Mouse (Mus musculus): Measurements from ENCODE around the gene Fuca1. TPM values are rescaled to one million over a fixed set of nuclear protein-coding genes. Genes with fewer than 3 reads are reported as not detected.

The Fuca1 gene
- total and polyA plus RNA-seq, 3 experiments: 26.8 to 48.6 TPM; not detected in 1

GRCm38 (mm10) chr4:135981524-135982063, 61.1 kb downstream of the Fuca1 start (continued):
- TF ChIP-seq HCFC1 (IDR thresholded peaks at IDR 0.05; ENCODE audit: low read depth, low read length) (no peak), ZC3H11A (IDR thresholded peaks at IDR 0.05; ENCODE audit: low read depth, low read length) (no peak)

DNA sequence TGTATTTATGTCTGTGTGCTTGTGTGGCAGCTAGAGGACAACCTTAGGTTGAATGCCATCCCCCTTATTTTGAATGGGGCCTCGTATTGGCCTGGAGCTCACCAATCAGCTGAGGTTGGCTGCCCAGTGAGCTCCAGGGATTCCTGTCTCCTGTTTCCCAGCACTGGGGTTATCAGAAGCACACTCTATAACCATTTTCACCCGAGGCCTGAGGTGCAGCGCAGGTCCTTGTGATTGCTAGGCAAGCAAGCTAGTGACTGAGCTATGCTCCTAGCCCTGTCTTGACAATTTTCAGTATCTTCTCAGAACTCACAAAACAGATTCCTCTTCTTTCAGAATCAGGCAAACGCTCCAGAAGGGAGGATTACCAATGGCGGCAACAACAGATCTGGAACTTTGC, 64.0 kb downstream of the Fuca1 start:
- Histone ChIP-seq H3K27ac (ENCODE audit: control insufficient read depth, low read depth, low read length) (peak overlapping the region; percentile 58), H3K27me3 (ENCODE audit: control insufficient read depth in 1 of 2, insufficient read depth in 2 of 2, low read length in 2 of 2) (no peaks in the 10 kb centered on the region), H3K4me1 (ENCODE audit: control insufficient read depth in 1 of 2, insufficient read depth in 2 of 2, low read length in 2 of 2) (peaks cover 19 to 41% of the 10 kb centered on the region in 2 experiments), H3K9me3 (replicated peaks; ENCODE audit: insufficient read depth, low read length) (no peaks in the 10 kb centered on the region), H3K4me3 (ENCODE audit: control insufficient read depth in 1 of 2, insufficient read depth in 1 of 2, low read depth in 2 of 2, low read length in 2 of 2) (no peak overlapping the region), H3K79me2 (ENCODE audit: control insufficient read depth, insufficient read depth, low read length, poor library complexity) (peaks cover 25% of the 10 kb centered on the region), H3K36me3 (ENCODE audit: control insufficient read depth in 1 of 2, insufficient read depth in 2 of 2, low read length in 2 of 2) (peaks cover 15 to 52% of the 10 kb centered on the region in 2 experiments), H3K9ac (ENCODE audit: control insufficient read depth, low read depth, low read length, poor library complexity, severe bottlenecking) (no peak overlapping the region)
- TF ChIP-seq NRF1 (IDR thresholded peaks at IDR 0.05; ENCODE audit: insufficient read depth, low read depth, low read length, poor library complexity, severe bottlenecking) (no peak), TBP (IDR thresholded peaks at IDR 0.05; ENCODE audit: low read depth, low read length) (no peak), MYB (IDR thresholded peaks at IDR 0.05; ENCODE audit: low read depth, low read length) (no peak), GATA1 (IDR thresholded peaks at IDR 0.05; ENCODE audit: low read depth, low read length) (no peak), CTCF (IDR thresholded peaks at IDR 0.05 in 2 of 3, conservative IDR thresholded peaks at IDR 0.05 in 1 of 3; ENCODE audit: control insufficient read depth in 1 of 3, insufficient read depth in 1 of 3, low read depth in 2 of 3, low read length in 3 of 3, poor library complexity in 1 of 3, severe bottlenecking in 1 of 3) (no peak), SIN3A (IDR thresholded peaks at IDR 0.05; ENCODE audit: low read length) (no peak), HCFC1 (IDR thresholded peaks at IDR 0.05; ENCODE audit: low read depth, low read length) (no peak; the same call in 1 of the 2 replicates), MYC (IDR thresholded peaks at IDR 0.05; ENCODE audit: low read depth, low read length) (no peak), MAZ (IDR thresholded peaks at IDR 0.05; ENCODE audit: low read depth, low read length) (no peak), NELFE (IDR thresholded peaks at IDR 0.05; ENCODE audit: low read depth, low read length) (no peak), USF1 (IDR thresholded peaks at IDR 0.05; ENCODE audit: low read depth, low read length) (no peak), BHLHE40 (IDR thresholded peaks at IDR 0.05; ENCODE audit: borderline replicate concordance, low read depth, low read length) (no peak), KAT2A (conservative IDR thresholded peaks at IDR 0.05; ENCODE audit: low read depth, low read length) (no peak), ELF1 (IDR thresholded peaks at IDR 0.05; ENCODE audit: low read depth, low read length) (no peak), POLR2AphosphoS2 (IDR thresholded peaks at IDR 0.05; ENCODE audit: low read length) (no peak), TCF12 (IDR thresholded peaks at IDR 0.05; ENCODE audit: low read depth, low read length) (no peak), ZMIZ1 (IDR thresholded peaks at IDR 0.05; ENCODE audit: low read depth, low read length) (no peak)
- DNase-seq (ENCODE audit: low read depth, low spot score): peak; percentile 27

GRCm38 (mm10) chr4:135985193-135985592, 64.7 kb downstream of the Fuca1 start:
- Histone ChIP-seq H3K9ac (ENCODE audit: control insufficient read depth, low read depth, low read length, poor library complexity, severe bottlenecking) (0 out of 2 replicates have a peak overlapping the region, but pooled peaks have one; percentile 16), H3K79me2 (ENCODE audit: control insufficient read depth, insufficient read depth, low read length, poor library complexity) (peaks cover 25% of the 10 kb centered on the region), H3K27ac (ENCODE audit: control insufficient read depth, low read depth, low read length) (peak overlapping the region; percentile 56), H3K4me1 (ENCODE audit: control insufficient read depth in 1 of 2, insufficient read depth in 2 of 2, low read length in 2 of 2) (peaks cover 19 to 41% of the 10 kb centered on the region in 2 experiments), H3K9me3 (replicated peaks; ENCODE audit: insufficient read depth, low read length) (no peaks in the 10 kb centered on the region), H3K4me3 (ENCODE audit: control insufficient read depth in 1 of 2, insufficient read depth in 1 of 2, low read depth in 2 of 2, low read length in 2 of 2) (peak overlapping the region in 1 of 2 experiments; percentile 3; a peak in 1 of 4 replicates), H3K27me3 (ENCODE audit: control insufficient read depth in 1 of 2, insufficient read depth in 2 of 2, low read length in 2 of 2) (no peaks in the 10 kb centered on the region), H3K36me3 (ENCODE audit: control insufficient read depth in 1 of 2, insufficient read depth in 2 of 2, low read length in 2 of 2) (peaks cover 15 to 52% of the 10 kb centered on the region in 2 experiments)
- DNase-seq (ENCODE audit: low read depth, low spot score): peak; percentile 92
- TF ChIP-seq CTCF (IDR thresholded peaks at IDR 0.05 in 2 of 3, conservative IDR thresholded peaks at IDR 0.05 in 1 of 3; ENCODE audit: control insufficient read depth in 1 of 3, insufficient read depth in 1 of 3, low read depth in 2 of 3, low read length in 3 of 3, poor library complexity in 1 of 3, severe bottlenecking in 1 of 3) (no peak), ZC3H11A (IDR thresholded peaks at IDR 0.05; ENCODE audit: low read depth, low read length) (no peak), POLR2A (IDR thresholded peaks at IDR 0.05; ENCODE audit: control insufficient read depth in 1 of 2, insufficient read depth in 1 of 2, low read depth in 1 of 2, low read length in 2 of 2, poor library complexity in 1 of 2) (peak; percentile 28 to 69; a peak in 3 of 4 replicates), SMC3 (IDR thresholded peaks at IDR 0.05; ENCODE audit: low read depth, low read length) (no peak), SIN3A (IDR thresholded peaks at IDR 0.05; ENCODE audit: low read length) (peak; percentile 84), E2F4 (IDR thresholded peaks at IDR 0.05; ENCODE audit: borderline replicate concordance, low read depth, low read length) (no peak), USF1 (IDR thresholded peaks at IDR 0.05; ENCODE audit: low read depth, low read length) (no peak), TCF12 (IDR thresholded peaks at IDR 0.05; ENCODE audit: low read depth, low read length) (peak; percentile 72), EP300 (IDR thresholded peaks at IDR 0.05; ENCODE audit: low read depth in 1 of 2, low read length in 2 of 2) (peak; percentile 59 to 80), MAZ (IDR thresholded peaks at IDR 0.05; ENCODE audit: low read depth, low read length) (no peak), GABPA (IDR thresholded peaks at IDR 0.05; ENCODE audit: low read depth, low read length) (peak; percentile 85), CHD2 (IDR thresholded peaks at IDR 0.05; ENCODE audit: low read length) (no peak), ZNF384 (IDR thresholded peaks at IDR 0.05; ENCODE audit: low read depth, low read length) (no peak), JUND (IDR thresholded peaks at IDR 0.05; ENCODE audit: low read depth, low read length) (no peak), MXI1 (IDR thresholded peaks at IDR 0.05; ENCODE audit: low read depth, low read length) (peak; percentile 71; the same call in 1 of the 2 replicates), POLR2AphosphoS5 (IDR thresholded peaks at IDR 0.05; ENCODE audit: borderline replicate concordance, low read depth, low read length) (no peak), ZMIZ1 (IDR thresholded peaks at IDR 0.05; ENCODE audit: low read depth, low read length) (peak; percentile 64; the same call in 1 of the 2 replicates)
